ENCODE assay signal across 10 mouse cellular contexts in the genomic region with DNA sequence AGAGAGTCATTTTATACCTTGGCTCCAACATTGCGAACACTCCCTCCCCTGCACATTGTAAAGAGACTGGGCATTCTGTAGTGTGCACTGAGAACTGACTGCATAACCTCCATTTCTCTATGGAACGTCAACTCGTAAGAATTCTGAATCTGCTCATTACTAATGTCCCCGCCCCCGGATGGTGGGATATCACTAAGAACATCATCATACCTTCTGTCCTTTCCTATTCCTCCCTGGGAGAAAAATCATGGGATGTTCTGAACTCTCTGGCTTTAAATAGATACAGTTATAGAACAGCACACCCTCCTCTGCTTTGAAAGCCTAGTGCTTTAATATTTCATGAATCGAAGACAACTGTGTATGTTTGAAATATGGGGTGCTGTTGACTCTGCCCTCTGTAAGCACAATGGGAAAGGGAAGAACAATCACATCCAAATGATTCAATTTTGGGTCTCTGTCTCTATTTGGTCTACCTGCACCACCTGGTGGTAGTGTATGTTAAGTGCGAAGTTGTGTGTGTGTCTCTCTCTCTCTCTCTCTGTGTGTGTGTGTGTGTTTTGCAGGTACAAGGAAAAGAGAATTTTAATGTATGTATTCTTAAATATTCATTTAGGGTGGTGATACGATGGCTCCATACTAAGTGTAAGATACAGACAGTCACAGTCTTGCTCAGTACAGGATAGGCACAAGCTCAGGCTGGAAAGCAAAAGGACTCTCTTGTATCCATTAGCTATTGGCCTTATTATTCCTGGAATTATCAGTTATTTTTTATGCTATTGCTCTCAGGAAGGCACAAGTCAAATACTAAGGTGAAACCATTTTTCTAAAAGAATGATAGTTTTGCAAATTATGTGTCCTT. TPM values are rescaled to one million over a fixed set of nuclear protein-coding genes. Genes with fewer than 3 reads are reported as not detected.
A peak's percentile ranks its signal among the peaks of the same experiment; 100 is the strongest.
DNase-seq lines count a peak whose midpoint lies in the region; ATAC-seq and TF ChIP-seq lines count a peak whose summit lies in the region.
"Had no signal": no experiment of that assay in that cellular context is flagged by ENCODE, and none has a peak within 500 bp of the region (broad histone marks: within the 10 kb centered on the region; RNA-seq: fewer than 3 reads in every experiment).

No protein-coding gene starts in this region.

- TF ChIP-seq POLR2A in cerebellum, adult 2 months (IDR thresholded peaks at IDR 0.05; ENCODE audit: borderline replicate concordance, insufficient read depth, low read length): no peak

- H3K36me3 ChIP-seq in lung, embryonic 16.5 days (ENCODE audit: control insufficient read depth, insufficient read depth, low read length): no peaks in the 10 kb centered on the region
- H3K36me3 ChIP-seq: G1E; limb, embryonic 12.5 days had no signal

- peaks cover 7% of the 10 kb centered on the region; the same call in 1 of the 2 replicates for H3K4me1 ChIP-seq in lung, embryonic 16.5 days (replicated peaks; ENCODE audit: control insufficient read depth, insufficient read depth, low read length)
- no peaks in the 10 kb centered on the region for H3K4me1 ChIP-seq in cerebellum, adult 2 months (ENCODE audit: control insufficient read depth, insufficient read depth, low read length)

- no peaks in the 10 kb centered on the region for H3K9me3 ChIP-seq in lung, embryonic 16.5 days (ENCODE audit: control insufficient read depth, low read length)
- H3K9me3 ChIP-seq: G1E; limb, embryonic 12.5 days had no signal

- no peak for TF ChIP-seq CTCF in cerebellum, adult 2 months (IDR thresholded peaks at IDR 0.05; ENCODE audit: borderline replicate concordance, insufficient read depth, low read depth, low read length)

- WGBS in lung, embryonic 16.5 days: 63% methylated on average over 8 of the region's 8 CpGs
- 85% methylated on average over 8 of the region's 8 CpGs for WGBS in cerebellum, adult 2 months

- H3K27me3 ChIP-seq in lung, embryonic 16.5 days (ENCODE audit: control insufficient read depth, insufficient read depth, low read depth, low read length): no peaks in the 10 kb centered on the region
- H3K27me3 ChIP-seq in cerebellum, adult 2 months (ENCODE audit: control insufficient read depth, insufficient read depth, low read length): no peaks in the 10 kb centered on the region
- H3K27me3 ChIP-seq: limb, embryonic 12.5 days had no signal

- no peak overlapping the region for H3K4me2 ChIP-seq in lung, embryonic 16.5 days (ENCODE audit: low read depth, low read length)

- no peak for ATAC-seq in lung, embryonic 16.5 days (ENCODE audit: low read depth)
- peak; percentile 68 for ATAC-seq in megakaryocyte progenitor cell, adult 5-6 weeks (replicated peaks; ENCODE audit: poor library complexity)

- H3K27ac ChIP-seq in lung, embryonic 16.5 days (ENCODE audit: low read length): peak overlapping the region; percentile 17; the same call in 1 of the 2 replicates
- no peak overlapping the region for H3K27ac ChIP-seq in cerebellum, adult 2 months (ENCODE audit: insufficient read depth, low read length)

- H3K4me3 ChIP-seq in lung, embryonic 16.5 days (ENCODE audit: low read length): no peak overlapping the region
- H3K4me3 ChIP-seq in cerebellum, adult 2 months (replicated peaks; ENCODE audit: insufficient read depth, low read depth, low read length): no peak overlapping the region
- H3K4me3 ChIP-seq: limb, embryonic 12.5 days had no signal

- no peak overlapping the region for H3K9ac ChIP-seq in lung, embryonic 16.5 days (ENCODE audit: low read length)
- H3K9ac ChIP-seq: limb, embryonic 12.5 days had no signal

- peak; percentile 54 for DNase-seq in embryo, embryonic 10 days (ENCODE audit: low spot score)
- DNase-seq in embryo, embryonic 9.5 days (ENCODE audit: extremely low spot score): no peak
- no peak for DNase-seq in lung, adult 18-20 months
- peak; percentile 52 for DNase-seq in embryo, embryonic 10.5 days (ENCODE audit: low spot score)
- no peak for DNase-seq in cerebellum, adult 2 months
- DNase-seq in urinary bladder, adult 2 months (ENCODE audit: low spot score): no peak

RNA-seq across cellular contexts. Expression of a gene that starts 1.1 kb away (rescaled TPM):
- polyA plus RNA-seq in lung, embryonic 16.5 days (2015; fragmentation: Nextera tagmentation; extraction: Ambion mirVana): 16.3 and 19.2 TPM in 2 replicates
- not detected in 2 replicates for total RNA-seq in megakaryocyte progenitor cell, adult 5-6 weeks (2015)
- total RNA-seq in megakaryocyte progenitor cell, adult 5-6 weeks (2017): not detected in 2 replicates
- polyA plus RNA-seq in cerebellum, adult 2 months (2012; rRNA removed): 10.5 and 12.3 TPM in 2 replicates
- 26.8 and 30.9 TPM in 2 replicates for polyA plus RNA-seq in urinary bladder, adult 2 months (2012; rRNA removed)
- polyA plus RNA-seq: G1E had no signal

Comparison
In these comparisons a context has a peak if more than half of its experiments do, and no peak if none do; other contexts are left out.
1. DNase-seq: peak in embryo, embryonic 10 days (single experiment) and embryo, embryonic 10.5 days (single experiment); none in embryo, embryonic 9.5 days (single experiment), lung, adult 18-20 months (0 of 2), cerebellum, adult 2 months (0 of 2) and urinary bladder, adult 2 months (single experiment).